In genomic region chr6:135445070-135445469, GRCm38 (mm10) we compare ENCODE assay signal across 9 mouse cellular contexts.
DNase-seq lines count a peak whose midpoint lies in the region; ATAC-seq and TF ChIP-seq lines count a peak whose summit lies in the region.
"Had no signal": no experiment of that assay in that cellular context is flagged by ENCODE, and none has a peak within 500 bp of the region (broad histone marks: within the 10 kb centered on the region; RNA-seq: fewer than 3 reads in every experiment).

No protein-coding gene starts in this region.

- H3K9me3 ChIP-seq in forebrain, embryonic 10.5 days = no peaks in the 10 kb centered on the region
- no peaks in the 10 kb centered on the region for H3K9me3 ChIP-seq in hindbrain, embryonic 16.5 days (ENCODE audit: control insufficient read depth, low read length)
- no peaks in the 10 kb centered on the region for H3K9me3 ChIP-seq in midbrain, embryonic 16.5 days (replicated peaks; ENCODE audit: control insufficient read depth, low read length, poor library complexity, severe bottlenecking)

- no peaks in the 10 kb centered on the region for H3K4me1 ChIP-seq in kidney, adult 2 months (ENCODE audit: control insufficient read depth, insufficient read depth, low read length)
- H3K4me1 ChIP-seq in forebrain, embryonic 10.5 days = peaks cover 18% of the 10 kb centered on the region
- H3K4me1 ChIP-seq in hindbrain, embryonic 16.5 days (ENCODE audit: control insufficient read depth, insufficient read depth, low read depth, low read length) = peaks cover 17% of the 10 kb centered on the region
- peaks cover 13% of the 10 kb centered on the region for H3K4me1 ChIP-seq in midbrain, embryonic 16.5 days (ENCODE audit: control insufficient read depth, insufficient read depth, low read length)

- H3K27me3 ChIP-seq in kidney, adult 2 months (replicated peaks; ENCODE audit: control insufficient read depth, insufficient read depth, low read length) = no peaks in the 10 kb centered on the region
- peaks cover 13% of the 10 kb centered on the region; the same call in 1 of the 2 replicates for H3K27me3 ChIP-seq in forebrain, embryonic 10.5 days (ENCODE audit: poor library complexity, severe bottlenecking)
- no peaks in the 10 kb centered on the region for H3K27me3 ChIP-seq in hindbrain, embryonic 16.5 days (replicated peaks; ENCODE audit: control insufficient read depth, insufficient read depth, low read length)
- H3K27me3 ChIP-seq in midbrain, embryonic 16.5 days (ENCODE audit: control insufficient read depth, insufficient read depth, low read depth, low read length) = no peaks in the 10 kb centered on the region
- H3K27me3 ChIP-seq: Patski had no signal

- peak; percentile 41 for ATAC-seq in hindbrain, embryonic 16.5 days
- no peak for ATAC-seq in midbrain, embryonic 16.5 days

- no peak overlapping the region for H3K27ac ChIP-seq in kidney, adult 2 months (ENCODE audit: insufficient read depth, low read depth, low read length)
- peak overlapping the region; percentile 63 for H3K27ac ChIP-seq in forebrain, embryonic 10.5 days
- H3K27ac ChIP-seq in hindbrain, embryonic 16.5 days (ENCODE audit: low read depth, low read length) = peak overlapping the region; percentile 77; the same call in 1 of the 2 replicates
- peak overlapping the region; percentile 69 for H3K27ac ChIP-seq in midbrain, embryonic 16.5 days (ENCODE audit: low read length)

- peak overlapping the region; percentile 51 for H3K4me2 ChIP-seq in hindbrain, embryonic 16.5 days (ENCODE audit: low read length)
- H3K4me2 ChIP-seq in midbrain, embryonic 16.5 days (ENCODE audit: low read length) = peak overlapping the region; percentile 49

- 30% methylated on average over 8 of the region's 8 CpGs for WGBS in kidney, adult 2 months
- 43% methylated on average over 8 of the region's 8 CpGs for WGBS in forebrain, embryonic 10.5 days
- WGBS in hindbrain, embryonic 16.5 days = 18% methylated on average over 8 of the region's 8 CpGs
- WGBS in midbrain, embryonic 16.5 days = 15% methylated on average over 8 of the region's 8 CpGs

- no peak overlapping the region for H3K4me3 ChIP-seq in kidney, adult 2 months (ENCODE audit: insufficient read depth, low read depth, low read length)
- peak overlapping the region; percentile 16 for H3K4me3 ChIP-seq in forebrain, embryonic 10.5 days
- peak overlapping the region; percentile 14; the same call in 1 of the 2 replicates for H3K4me3 ChIP-seq in hindbrain, embryonic 16.5 days (ENCODE audit: low read length)
- peak overlapping the region; percentile 13; the same call in 1 of the 2 replicates for H3K4me3 ChIP-seq in midbrain, embryonic 16.5 days (ENCODE audit: low read depth, low read length)

- no peak for TF ChIP-seq POLR2A in kidney, adult 2 months (IDR thresholded peaks at IDR 0.05; ENCODE audit: low read depth, low read length)

- TF ChIP-seq CTCF in kidney, adult 2 months (conservative IDR thresholded peaks at IDR 0.05; ENCODE audit: insufficient read depth, insufficient read length, low read depth, low read length) = no peak

- peak; percentile 41 for DNase-seq in kidney, adult 2 months
- DNase-seq in kidney, postnatal 4 days = no peak
- no peak for DNase-seq in forebrain, embryonic 10.5 days (ENCODE audit: extremely low spot score, low spot score)
- DNase-seq in cerebellum, postnatal 25 days = no peak
- no peak for DNase-seq in urinary bladder, postnatal 4 days (ENCODE audit: low spot score in 2 of 2)
- DNase-seq in left cerebral cortex, adult 8-10 months (ENCODE audit: low spot score in 2 of 2) = no peak

- no peaks in the 10 kb centered on the region for H3K36me3 ChIP-seq in kidney, adult 2 months (ENCODE audit: control insufficient read depth, insufficient read depth, low read length)
- H3K36me3 ChIP-seq in forebrain, embryonic 10.5 days (replicated peaks) = no peaks in the 10 kb centered on the region
- no peaks in the 10 kb centered on the region for H3K36me3 ChIP-seq in hindbrain, embryonic 16.5 days (ENCODE audit: control insufficient read depth, insufficient read depth, low read length)
- H3K36me3 ChIP-seq in midbrain, embryonic 16.5 days (ENCODE audit: control insufficient read depth, insufficient read depth, low read length) = no peaks in the 10 kb centered on the region

- H3K9ac ChIP-seq in hindbrain, embryonic 16.5 days (ENCODE audit: low read depth, low read length) = peak overlapping the region; percentile 51
- H3K9ac ChIP-seq in midbrain, embryonic 16.5 days (ENCODE audit: low read depth, low read length) = peak overlapping the region; percentile 52
